Mouse (Mus musculus) heart, embryonic 14.5 days (tissue): ENCODE data around the gene Rapgef1. TPM values are rescaled to one million over a fixed set of nuclear protein-coding genes. Genes with fewer than 3 reads are reported as not detected.
"Not testable (repeated sequence)": the region's sequence is repeated elsewhere in the genome, so short reads cannot be mapped to it uniquely, and the experiment has no call there.

Source experiments
- ATAC-seq: fragments of 200-750 bp; cut with Nextera tagmentation; 2 replicates; pipeline ENCODE4 v1.8.0; 2017; ENCODE audit warnings: low read depth, moderate TSS enrichment; ENCODE audit not compliant: insufficient number of reproducible peaks, insufficient read depth, low FRiP score
- H3K27ac ChIP-seq, 2 experiments: fragments of 200-500 bp in 1 of 2; fragments of 300-500 bp in 1 of 2; sonication (generic) in 1 of 2; replicated peaks in 1 of 2; 2 replicates each; pipeline ENCODE4 v1.5.1; 2012 to 2014; ENCODE audit warnings: low read depth in 2 of 2, low read length in 2 of 2, control low read depth in 1 of 2, mild to moderate bottlenecking in 1 of 2, mixed read lengths in 1 of 2; ENCODE audit not compliant: control insufficient read depth in 1 of 2, insufficient read depth in 1 of 2
- H3K27me3 ChIP-seq: fragments of 300-500 bp; sonication (generic); 2 replicates; pipeline ENCODE4 v1.6.1; 2014; ENCODE audit warnings: mild to moderate bottlenecking, low read length, control low read depth; ENCODE audit not compliant: control insufficient read depth, insufficient read depth
- H3K36me3 ChIP-seq: fragments of 300-500 bp; sonication (generic); 2 replicates; pipeline ENCODE4 v1.6.1; 2014; ENCODE audit warnings: mild to moderate bottlenecking, control low read depth, low read length, mixed read lengths; ENCODE audit not compliant: control insufficient read depth, insufficient read depth
- H3K4me1 ChIP-seq, 2 experiments: fragments of 200-500 bp in 1 of 2; fragments of 300-500 bp in 1 of 2; sonication (generic) in 1 of 2; 2 replicates each; pipeline ENCODE4 v1.6.1; 2012 to 2014; ENCODE audit warnings: low read length in 2 of 2, control low read depth in 1 of 2, mixed read lengths in 1 of 2; ENCODE audit not compliant: control insufficient read depth in 2 of 2, insufficient read depth in 2 of 2
- H3K4me2 ChIP-seq: fragments of 300-500 bp; sonication (generic); 2 replicates; pipeline ENCODE4 v1.6.1; 2014; ENCODE audit warnings: mild to moderate bottlenecking, low read length
- H3K4me3 ChIP-seq, 2 experiments: fragments of 200-500 bp in 1 of 2; fragments of 300-500 bp in 1 of 2; sonication (generic) in 1 of 2; 2 replicates each; pipeline ENCODE4 v1.5.1; 2012 to 2014; ENCODE audit warnings: low read length in 2 of 2, mild to moderate bottlenecking in 2 of 2, control low read depth in 1 of 2, low read depth in 1 of 2, moderate library complexity in 1 of 2; ENCODE audit not compliant: control insufficient read depth in 1 of 2, insufficient read depth in 1 of 2
- H3K9ac ChIP-seq: fragments of 300-500 bp; sonication (generic); 2 replicates; pipeline ENCODE4 v1.6.1; 2014; ENCODE audit warnings: mild to moderate bottlenecking, low read length
- H3K9me3 ChIP-seq: fragments of 300-500 bp; sonication (generic); 2 replicates; pipeline ENCODE4 v1.6.1; 2016; ENCODE audit warnings: low read length, control low read depth; ENCODE audit not compliant: control insufficient read depth
- WGBS: fragments of 180-500 bp; shearing (Covaris S2); extraction: QIAGEN DNeasy Blood & Tissue Kit; methylation state at CpG from one replicate; pipeline ENCODE4 v1.1.7; 2014; 5-methylcytosine and 5-hydroxymethylcytosine counted together
- polyA plus RNA-seq: library from polyadenylated mRNA; unstranded; fragments of >200 nt; fragmentation: Nextera tagmentation; extraction: Ambion mirVana; gene quantifications from 2 replicates; pipeline ENCODE4 v1.2.1, GENCODE M21; 2014

The Rapgef1 gene
- polyA plus RNA-seq, 1 experiment from 2014 or later, result 12.6 TPM

GRCm38 (mm10) chr2:29706726-29707620, 87.5 kb downstream of the Rapgef1 start:
- WGBS, result 89% methylated on average over 18 of the region's 18 CpGs
- no peak overlapping the region for H3K4me3 ChIP-seq
- peaks cover 4 to 7% of the 10 kb centered on the region in 2 experiments; a peak in 3 of 4 replicates for H3K4me1 ChIP-seq
- H3K36me3 ChIP-seq, result peaks cover 83% of the 10 kb centered on the region
- H3K9me3 ChIP-seq, result no peaks in the 10 kb centered on the region
- no peak for ATAC-seq
- H3K27me3 ChIP-seq, result no peaks in the 10 kb centered on the region
- H3K4me2 ChIP-seq, result no peak overlapping the region
- no peak overlapping the region for H3K27ac ChIP-seq
- H3K9ac ChIP-seq, result no peak overlapping the region

GRCm38 (mm10) chr2:29707731-29708130, 88.2 kb downstream of the Rapgef1 start:
- H3K27ac ChIP-seq, result no peak overlapping the region
- WGBS, result 82% methylated on average over 4 of the region's 4 CpGs
- H3K9ac ChIP-seq, result no peak overlapping the region
- H3K4me1 ChIP-seq, result peaks cover 7 to 11% of the 10 kb centered on the region in 2 experiments; a peak in 3 of 4 replicates
- H3K27me3 ChIP-seq, result no peaks in the 10 kb centered on the region
- no peaks in the 10 kb centered on the region for H3K9me3 ChIP-seq
- H3K4me2 ChIP-seq, result no peak overlapping the region
- ATAC-seq, result no peak
- peaks cover 82% of the 10 kb centered on the region for H3K36me3 ChIP-seq
- H3K4me3 ChIP-seq, result no peak overlapping the region

GRCm38 (mm10) chr2:29708209-29708608, 88.7 kb downstream of the Rapgef1 start:
- peaks cover 7 to 13% of the 10 kb centered on the region in 2 experiments for H3K4me1 ChIP-seq
- 90% methylated on average over 4 of the region's 4 CpGs for WGBS

GRCm38 (mm10) chr2:29711038-29711437, 91.5 kb downstream of the Rapgef1 start:
- Histone ChIP-seq H3K27me3 (no peaks in the 10 kb centered on the region), H3K4me2 (no peak overlapping the region), H3K4me1 (peaks cover 29 to 38% of the 10 kb centered on the region in 2 experiments), H3K9me3 (no peaks in the 10 kb centered on the region), H3K9ac (no peak overlapping the region), H3K36me3 (peaks cover 66% of the 10 kb centered on the region), H3K27ac (no peak overlapping the region), H3K4me3 (no peak overlapping the region)
- 63% methylated on average over 3 of the region's 3 CpGs for WGBS
- no peak for ATAC-seq

More at GRCm38 (mm10) chr2:29708209-29708608, 88.7 kb downstream of the Rapgef1 start:
- H3K27ac ChIP-seq, H3K4me3 ChIP-seq, ATAC-seq, H3K27me3 ChIP-seq, H3K9me3 ChIP-seq, H3K4me2 ChIP-seq, H3K9ac ChIP-seq: not testable (repeated sequence)
- H3K36me3 ChIP-seq, result peaks cover 82% of the 10 kb centered on the region

- H3K4me1 ChIP-seq, result peaks cover 35 to 46% of the 10 kb centered on the region in 2 experiments
- H3K27ac ChIP-seq, result peak overlapping the region in 1 of 2 experiments; percentile 3; a peak in 1 of 4 replicates
- 49% methylated on average over 5 of the region's 5 CpGs for WGBS
- H3K4me2 ChIP-seq, result no peak overlapping the region
- H3K9ac ChIP-seq, result 0 out of 2 replicates have a peak overlapping the region, but pooled peaks have one; percentile 16
- H3K36me3 ChIP-seq, result peaks cover 58% of the 10 kb centered on the region
- H3K4me3 ChIP-seq, result no peak overlapping the region
- H3K9me3 ChIP-seq, result no peaks in the 10 kb centered on the region
- no peak for ATAC-seq
- H3K27me3 ChIP-seq, result no peaks in the 10 kb centered on the region
Observed at GRCm38 (mm10) chr2:29711877-29712276, 92.4 kb downstream of the Rapgef1 start.

- Histone ChIP-seq H3K4me1 (peaks cover 41 to 54% of the 10 kb centered on the region in 2 experiments), H3K4me2 (no peak overlapping the region), H3K4me3 (no peak overlapping the region), H3K27me3 (no peaks in the 10 kb centered on the region), H3K36me3 (peaks cover 51% of the 10 kb centered on the region), H3K9me3 (no peaks in the 10 kb centered on the region), H3K9ac (0 out of 2 replicates have a peak overlapping the region, but pooled peaks have one; percentile 8), H3K27ac (peak overlapping the region in 1 of 2 experiments; percentile 62; a peak in 2 of 4 replicates)
- WGBS, result 92% methylated on average over 1 of the region's 2 CpGs
- ATAC-seq, result no peak
Observed at GRCm38 (mm10) chr2:29713501-29713900, 94.0 kb downstream of the Rapgef1 start.

- Histone ChIP-seq H3K27me3 (no peaks in the 10 kb centered on the region), H3K36me3 (peaks cover 51% of the 10 kb centered on the region), H3K27ac (peak overlapping the region; percentile 37 to 94), H3K9me3 (no peaks in the 10 kb centered on the region), H3K9ac (no peak overlapping the region), H3K4me3 (no peak overlapping the region), H3K4me1 (peaks cover 41 to 58% of the 10 kb centered on the region in 2 experiments), H3K4me2 (no peak overlapping the region)
- no peak for ATAC-seq
- WGBS, result 57% methylated on average over 5 of the region's 5 CpGs
Observed at GRCm38 (mm10) chr2:29714127-29714526, 94.6 kb downstream of the Rapgef1 start.
